Mouse (Mus musculus) cerebellum, adult 2 months (tissue): ENCODE data around the gene Kmt5b. TPM values are rescaled to one million over a fixed set of nuclear protein-coding genes. Genes with fewer than 3 reads are reported as not detected.

Source experiments
- DNase-seq, 2 experiments: peaks; one replicate each; pipeline ENCODE4 v3.0.0; 2021
- H3K27ac ChIP-seq: fragments of 200-500 bp; 2 replicates; pipeline ENCODE4 v1.5.1; 2012; ENCODE audit warnings: low read length, control low read depth, inconsistent platforms; ENCODE audit not compliant: insufficient read depth
- H3K27me3 ChIP-seq: fragments of 200-500 bp; 2 replicates; pipeline ENCODE4 v1.6.1; 2012; ENCODE audit warnings: inconsistent platforms, mild to moderate bottlenecking, low read length, moderate library complexity; ENCODE audit not compliant: control insufficient read depth, insufficient read depth
- H3K4me1 ChIP-seq: fragments of 200-500 bp; 2 replicates; pipeline ENCODE4 v1.6.1; 2011; ENCODE audit warnings: low read length; ENCODE audit not compliant: control insufficient read depth, insufficient read depth
- H3K4me3 ChIP-seq: fragments of 200-500 bp; replicated peaks from 2 replicates; pipeline ENCODE3; 2011; ENCODE audit warnings: mild to moderate bottlenecking, low read depth, low read length, control low read depth; ENCODE audit not compliant: insufficient read depth
- CTCF ChIP-seq: fragments of 200-500 bp; IDR thresholded peaks from 2 replicates; pipeline ENCODE4 v1.5.1; 2011; ENCODE audit warnings: low read depth, mild to moderate bottlenecking, control low read depth, low read length, moderate library complexity, borderline replicate concordance; ENCODE audit not compliant: insufficient read depth
- POLR2A ChIP-seq: fragments of 200-500 bp; IDR thresholded peaks from 2 replicates; pipeline ENCODE4 v1.6.1; 2011; ENCODE audit warnings: low read length, control low read depth, borderline replicate concordance; ENCODE audit not compliant: insufficient read depth
- WGBS: fragments of 180-500 bp; shearing (Covaris S2); methylation state at CpG from one replicate; pipeline ENCODE4 v1.1.7; 2018; 5-methylcytosine and 5-hydroxymethylcytosine counted together
- polyA plus RNA-seq: library from polyadenylated mRNA; depleted of rRNA; stranded (reverse); fragments of >200 nt; gene quantifications from 2 replicates; pipeline ENCODE4 v1.2.3, GENCODE M21; 2012

Kmt5b gene
- polyA plus RNA-seq, 1 experiment, result 36.9 TPM

GRCm38 (mm10) chr19:3819080-3819479, 51.9 kb downstream of the Kmt5b start:
- no peak overlapping the region for H3K27ac ChIP-seq
- DNase-seq, result no peak
- TF ChIP-seq CTCF (no peak), POLR2A (no peak)
- WGBS, result 65% methylated on average over 2 of the region's 2 CpGs
- peaks cover 4% of the 10 kb centered on the region for H3K4me1 ChIP-seq
- no peaks in the 10 kb centered on the region for H3K27me3 ChIP-seq
- no peak overlapping the region for H3K4me3 ChIP-seq

- no peak overlapping the region for H3K4me3 ChIP-seq
- no peaks in the 10 kb centered on the region; the same call in 1 of the 2 replicates for H3K4me1 ChIP-seq
- 83% methylated on average over 2 of the region's 2 CpGs for whole genome bisulfite sequencing
- DNase-seq, result no peak
- no peaks in the 10 kb centered on the region for H3K27me3 ChIP-seq
- no peak overlapping the region for H3K27ac ChIP-seq
- TF ChIP-seq CTCF, result no peak
- no peak for TF ChIP-seq POLR2A
Observed at GRCm38 (mm10) chr19:3819899-3820444, 52.8 kb downstream of the Kmt5b start.

GRCm38 (mm10) chr19:3825044-3825443, 57.8 kb downstream of the Kmt5b start:
- TF ChIP-seq CTCF (no peak), POLR2A (no peak)
- Histone ChIP-seq H3K27me3 (no peaks in the 10 kb centered on the region), H3K4me1 (no peaks in the 10 kb centered on the region), H3K27ac (no peak overlapping the region), H3K4me3 (no peak overlapping the region)
- DNase-seq, result no peak

GRCm38 (mm10) chr19:3829863-3830262, 62.6 kb downstream of the Kmt5b start:
- H3K4me3 ChIP-seq, result no peak overlapping the region
- H3K27ac ChIP-seq, result no peak overlapping the region
- H3K4me1 ChIP-seq, result peaks cover 13% of the 10 kb centered on the region
- no peak for TF ChIP-seq CTCF
- TF ChIP-seq POLR2A, result no peak
- no peak for DNase-seq
- H3K27me3 ChIP-seq, result no peaks in the 10 kb centered on the region
- 86% methylated on average over 3 of the region's 3 CpGs for WGBS

GRCm38 (mm10) chr19:3831716-3832115, 64.5 kb downstream of the Kmt5b start:
- Histone ChIP-seq H3K4me1 (peaks cover 13% of the 10 kb centered on the region), H3K4me3 (no peak overlapping the region), H3K27me3 (no peaks in the 10 kb centered on the region), H3K27ac (no peak overlapping the region)
- 81% methylated on average over 8 of the region's 8 CpGs for WGBS
- no peak for DNase-seq
- TF ChIP-seq POLR2A (no peak), CTCF (no peak)

GRCm38 (mm10) chr19:3832851-3833353, 65.7 kb downstream of the Kmt5b start:
- Histone ChIP-seq H3K4me1 (peaks cover 13% of the 10 kb centered on the region), H3K4me3 (no peak overlapping the region), H3K27ac (0 out of 2 replicates have a peak overlapping the region, but pooled peaks have one; percentile 41), H3K27me3 (no peaks in the 10 kb centered on the region)
- DNase-seq, result peak; percentile 87 to 91
- TF ChIP-seq POLR2A (no peak), CTCF (no peak)
- 3% methylated on average over 4 of the region's 4 CpGs for WGBS

GRCm38 (mm10) chr19:3834301-3834700, 67.1 kb downstream of the Kmt5b start:
- H3K27ac ChIP-seq, result no peak overlapping the region
- 96% methylated on average over 7 of the region's 7 CpGs for WGBS
- no peak for DNase-seq
- no peak overlapping the region for H3K4me3 ChIP-seq
- H3K4me1 ChIP-seq, result peaks cover 13% of the 10 kb centered on the region
- no peaks in the 10 kb centered on the region for H3K27me3 ChIP-seq
- TF ChIP-seq POLR2A (no peak), CTCF (no peak)

GRCm38 (mm10) chr19:3836791-3837190, 69.6 kb downstream of the Kmt5b start:
- Histone ChIP-seq H3K4me1 (peaks cover 20% of the 10 kb centered on the region), H3K27me3 (no peaks in the 10 kb centered on the region), H3K27ac (no peak overlapping the region), H3K4me3 (no peak overlapping the region)
- DNase-seq, result no peak
- TF ChIP-seq CTCF, result no peak
- TF ChIP-seq POLR2A, result no peak
- WGBS, result 90% methylated on average over 9 of the region's 9 CpGs
